Comparison of ENCODE assay signal across 8 mouse cellular contexts in genomic region chr9:75070457-75071028, GRCm38 (mm10). TPM values are rescaled to one million over a fixed set of nuclear protein-coding genes. Genes with fewer than 3 reads are reported as not detected.
DNase-seq lines count a peak whose midpoint lies in the region; ATAC-seq and TF ChIP-seq lines count a peak whose summit lies in the region.

Gene Myo5a, plus strand, starts transcription at chr9:75071015.

- peak within 1 kb of the TSS; percentile 99 for H3K4me2 ChIP-seq in lung, embryonic 16.5 days (ENCODE audit: low read depth, low read length)
- H3K4me2 ChIP-seq in heart, embryonic 14.5 days (ENCODE audit: low read length): peak within 1 kb of the TSS; percentile 85
- H3K4me2 ChIP-seq in neural tube, embryonic 12.5 days (replicated peaks): peak within 1 kb of the TSS; percentile 71

- DNase-seq in lung, postnatal 36 days: no peak
- no peak for DNase-seq in left cerebral cortex, postnatal 25 days (ENCODE audit: low spot score in 2 of 2)
- DNase-seq in ovary, adult 18-20 months (ENCODE audit: low spot score): no peak

- no peak for ATAC-seq in lung, embryonic 16.5 days (ENCODE audit: low read depth)
- ATAC-seq in heart, embryonic 14.5 days (ENCODE audit: insufficient number of reproducible peaks, insufficient read depth, low FRiP score, low read depth): no peak
- ATAC-seq in neural tube, embryonic 12.5 days (ENCODE audit: low FRiP score, low read depth): peak; percentile 7
- ATAC-seq in frontal cortex, adult (ENCODE audit: low TSS enrichment): no peak; the same call in 1 of the 2 replicates

- TF ChIP-seq POLR2A in bone marrow, adult 2 months (IDR thresholded peaks at IDR 0.05; ENCODE audit: borderline replicate concordance, control insufficient read depth, low read depth, low read length): no peak

- H3K36me3 ChIP-seq in lung, embryonic 16.5 days (ENCODE audit: control insufficient read depth, insufficient read depth, low read length): no peaks in the 10 kb centered on the region
- no peaks in the 10 kb centered on the region for H3K36me3 ChIP-seq in heart, embryonic 14.5 days (ENCODE audit: control insufficient read depth, insufficient read depth, low read length)
- no peaks in the 10 kb centered on the region for H3K36me3 ChIP-seq in neural tube, embryonic 12.5 days

- H3K27ac ChIP-seq in lung, embryonic 16.5 days (ENCODE audit: low read length): peak within 1 kb of the TSS; percentile 83
- H3K27ac ChIP-seq in bone marrow, adult 2 months (ENCODE audit: control insufficient read depth, insufficient read depth, low read depth, low read length, poor library complexity): peak within 1 kb of the TSS; percentile 97
- peak within 1 kb of the TSS; percentile 82 to 88 for H3K27ac ChIP-seq in heart, embryonic 14.5 days (replicated peaks in 1 of 2; ENCODE audit: control insufficient read depth in 1 of 2, insufficient read depth in 1 of 2, low read depth in 2 of 2, low read length in 2 of 2)
- peak within 1 kb of the TSS; percentile 97 for H3K27ac ChIP-seq in neural tube, embryonic 12.5 days

- 17% methylated on average over 23 of the region's 23 CpGs for WGBS in lung, embryonic 16.5 days
- WGBS in bone marrow, adult 2 months: 28% methylated on average over 23 of the region's 23 CpGs
- 23% methylated on average over 23 of the region's 23 CpGs for WGBS in heart, embryonic 14.5 days
- 21% methylated on average over 23 of the region's 23 CpGs for WGBS in neural tube, embryonic 12.5 days

- no peaks in the 10 kb centered on the region for H3K27me3 ChIP-seq in lung, embryonic 16.5 days (ENCODE audit: control insufficient read depth, insufficient read depth, low read depth, low read length)
- H3K27me3 ChIP-seq in heart, embryonic 14.5 days (ENCODE audit: control insufficient read depth, insufficient read depth, low read length): no peaks in the 10 kb centered on the region; the same call in 1 of the 2 replicates
- no peaks in the 10 kb centered on the region for H3K27me3 ChIP-seq in neural tube, embryonic 12.5 days (replicated peaks)

- no peaks in the 10 kb centered on the region for H3K9me3 ChIP-seq in lung, embryonic 16.5 days (ENCODE audit: control insufficient read depth, low read length)
- H3K9me3 ChIP-seq in heart, embryonic 14.5 days (ENCODE audit: control insufficient read depth, low read length): no peaks in the 10 kb centered on the region
- H3K9me3 ChIP-seq in neural tube, embryonic 12.5 days: no peaks in the 10 kb centered on the region

- no peak for TF ChIP-seq CTCF in bone marrow, adult 2 months (IDR thresholded peaks at IDR 0.05; ENCODE audit: control insufficient read depth, insufficient read depth, low read length)

- peak within 1 kb of the TSS; percentile 89 for H3K9ac ChIP-seq in lung, embryonic 16.5 days (ENCODE audit: low read length)
- peak within 1 kb of the TSS; percentile 77 for H3K9ac ChIP-seq in heart, embryonic 14.5 days (ENCODE audit: low read length)
- H3K9ac ChIP-seq in neural tube, embryonic 12.5 days: peak within 1 kb of the TSS; percentile 98

- intact Hi-C loops in left cerebral cortex, postnatal 25 days (cut with DNase I): loop anchor here (1.0 to 5.0 kb wide), 3 partner anchors 62 to 192 kb away; no protein-coding TSS in a partner anchor

- H3K4me3 ChIP-seq in lung, embryonic 16.5 days (ENCODE audit: low read length): peak within 1 kb of the TSS; percentile 88
- peak within 1 kb of the TSS; percentile 79 for H3K4me3 ChIP-seq in bone marrow, adult 2 months (replicated peaks; ENCODE audit: control insufficient read depth, low read depth, low read length)
- H3K4me3 ChIP-seq in heart, embryonic 14.5 days (ENCODE audit: control insufficient read depth in 1 of 2, insufficient read depth in 1 of 2, low read depth in 1 of 2, low read length in 2 of 2): peak within 1 kb of the TSS; percentile 66 to 93
- H3K4me3 ChIP-seq in neural tube, embryonic 12.5 days: peak within 1 kb of the TSS; percentile 90

- H3K4me1 ChIP-seq in lung, embryonic 16.5 days (replicated peaks; ENCODE audit: control insufficient read depth, insufficient read depth, low read length): peaks cover 9% of the 10 kb centered on the region; the same call in 1 of the 2 replicates
- H3K4me1 ChIP-seq in bone marrow, adult 2 months (ENCODE audit: control insufficient read depth, insufficient read depth, low read length): no peaks in the 10 kb centered on the region; the same call in 1 of the 2 replicates
- peaks cover 4 to 11% of the 10 kb centered on the region in 2 experiments for H3K4me1 ChIP-seq in heart, embryonic 14.5 days (ENCODE audit: control insufficient read depth in 2 of 2, insufficient read depth in 2 of 2, low read length in 2 of 2)
- peaks cover 11% of the 10 kb centered on the region for H3K4me1 ChIP-seq in neural tube, embryonic 12.5 days

RNA-seq across cellular contexts. Expression of gene Myo5a, which starts in this region (rescaled TPM):
- 7.1 and 8.6 TPM in 2 replicates for polyA plus RNA-seq in lung, embryonic 16.5 days (2015; fragmentation: Nextera tagmentation; extraction: Ambion mirVana)
- 9.8 and 16.8 TPM in 2 replicates for polyA plus RNA-seq in bone marrow, adult 2 months (2011; ENCODE audit: insufficient read depth, insufficient read length, low replicate concordance, missing spikeins)
- polyA plus RNA-seq in heart, embryonic 14.5 days (2014; fragmentation: Nextera tagmentation; extraction: Ambion mirVana): 12.3 and 12.8 TPM in 2 replicates
- total RNA-seq in left cerebral cortex, postnatal 25 days (2021): 100 to 1,000 TPM; 289 to 293 TPM
- polyA plus RNA-seq in neural tube, embryonic 12.5 days (2016; fragmentation: Nextera tagmentation; extraction: Ambion mirVana): 42.4 and 45.3 TPM in 2 replicates
